Mouse (Mus musculus) hindbrain, embryonic 16.5 days (tissue): ENCODE data around the gene Fnip2. TPM values are rescaled to one million over a fixed set of nuclear protein-coding genes. Genes with fewer than 3 reads are reported as not detected.

Source experiments
- ATAC-seq: fragments of 200-750 bp; cut with Nextera tagmentation; 2 replicates; pipeline ENCODE4 v1.8.0; 2017; ENCODE audit warnings: moderate TSS enrichment, moderate library complexity
- H3K27ac ChIP-seq: fragments of 300-500 bp; sonication (generic); 2 replicates; pipeline ENCODE4 v1.5.1; 2014; ENCODE audit warnings: low read depth, mild to moderate bottlenecking, control low read depth, low read length, moderate library complexity
- H3K27me3 ChIP-seq: fragments of 300-500 bp; sonication (generic); replicated peaks from 2 replicates; pipeline ENCODE4 v1.6.1; 2014; ENCODE audit warnings: low read length; ENCODE audit not compliant: control insufficient read depth, insufficient read depth
- H3K36me3 ChIP-seq: fragments of 300-500 bp; sonication (generic); 2 replicates; pipeline ENCODE4 v1.6.1; 2014; ENCODE audit warnings: mild to moderate bottlenecking, low read length, moderate library complexity, mixed read lengths; ENCODE audit not compliant: control insufficient read depth, insufficient read depth
- H3K4me1 ChIP-seq: fragments of 300-500 bp; sonication (generic); 2 replicates; pipeline ENCODE4 v1.6.1; 2014; ENCODE audit warnings: low read depth, low read length; ENCODE audit not compliant: control insufficient read depth, insufficient read depth
- H3K4me2 ChIP-seq: fragments of 300-500 bp; sonication (generic); 2 replicates; pipeline ENCODE4 v1.6.1; 2014; ENCODE audit warnings: mild to moderate bottlenecking, low read length, control low read depth, moderate library complexity
- H3K4me3 ChIP-seq: fragments of 300-500 bp; sonication (generic); 2 replicates; pipeline ENCODE4 v1.5.1; 2014; ENCODE audit warnings: mild to moderate bottlenecking, low read length, control low read depth, moderate library complexity
- H3K9ac ChIP-seq: fragments of 300-500 bp; sonication (generic); 2 replicates; pipeline ENCODE4 v1.6.1; 2014; ENCODE audit warnings: low read depth, mild to moderate bottlenecking, control low read depth, low read length, moderate library complexity
- H3K9me3 ChIP-seq: fragments of 300-500 bp; sonication (generic); 2 replicates; pipeline ENCODE4 v1.6.1; 2014; ENCODE audit warnings: mild to moderate bottlenecking, low read length, moderate library complexity; ENCODE audit not compliant: control insufficient read depth
- WGBS: fragments of 180-500 bp; shearing (Covaris S2); extraction: QIAGEN DNeasy Blood & Tissue Kit; methylation state at CpG from one replicate; pipeline ENCODE4 v1.1.7; 2014; 5-methylcytosine and 5-hydroxymethylcytosine counted together
- polyA plus RNA-seq: library from polyadenylated mRNA; unstranded; fragments of >200 nt; fragmentation: Nextera tagmentation; extraction: Ambion mirVana; gene quantifications from 2 replicates; pipeline ENCODE4 v1.2.1, GENCODE M21; 2015

Gene Fnip2
- polyA plus RNA-seq, 1 experiment from 2014 or later: 4.5 TPM

DNA sequence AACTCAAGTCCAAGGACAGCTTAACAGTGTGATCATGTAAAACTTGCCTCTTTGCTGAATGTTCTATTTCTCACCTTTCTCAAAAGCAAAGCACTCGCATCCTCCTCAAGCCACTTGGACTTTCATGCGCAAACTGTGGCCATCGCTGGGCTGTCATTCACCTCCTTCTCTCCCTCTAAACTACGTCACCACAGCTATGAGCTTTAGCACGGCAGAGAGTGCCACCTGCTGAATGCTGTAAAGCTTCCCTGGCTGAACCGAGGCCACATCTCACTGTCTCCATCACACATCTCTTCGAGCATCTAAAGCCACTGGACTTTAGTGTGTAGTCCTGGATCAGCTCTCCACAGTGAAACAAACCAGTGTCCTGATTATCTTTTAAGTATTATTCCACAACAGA is 72.4 kb downstream of the Fnip2 start:
- 0 out of 2 replicates have a peak, but pooled peaks have one; percentile 61 for ATAC-seq
- Histone ChIP-seq H3K27me3 (no peaks in the 10 kb centered on the region), H3K4me2 (no peak overlapping the region), H3K9me3 (no peaks in the 10 kb centered on the region), H3K4me1 (no peaks in the 10 kb centered on the region), H3K9ac (no peak overlapping the region), H3K4me3 (no peak overlapping the region), H3K36me3 (peaks cover 19% of the 10 kb centered on the region), H3K27ac (no peak overlapping the region)
- 77% methylated on average over 7 of the region's 7 CpGs for WGBS

DNA sequence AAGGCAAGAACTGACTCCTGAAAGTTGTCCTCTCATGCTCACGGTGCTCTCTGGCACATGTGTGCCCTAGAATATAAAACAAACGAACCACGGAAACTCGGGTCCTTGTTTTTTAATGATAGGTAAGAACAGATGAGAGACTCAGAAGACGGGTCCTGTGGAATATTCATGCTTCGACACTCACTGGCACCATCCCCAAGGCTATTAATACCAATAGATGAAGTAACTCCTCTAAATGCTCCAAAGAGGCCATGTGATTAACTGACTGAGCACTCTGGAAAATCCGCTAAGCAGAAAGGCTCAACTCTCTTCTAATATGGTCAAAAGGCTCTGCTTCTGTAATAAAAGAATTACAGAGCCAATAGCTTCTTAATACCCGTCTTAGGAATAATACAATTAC is 73.6 kb downstream of the Fnip2 start:
- H3K4me1 ChIP-seq: no peaks in the 10 kb centered on the region
- WGBS: 79% methylated on average over 8 of the region's 8 CpGs
- H3K9me3 ChIP-seq: no peaks in the 10 kb centered on the region
- H3K27me3 ChIP-seq: no peaks in the 10 kb centered on the region
- peaks cover 12% of the 10 kb centered on the region for H3K36me3 ChIP-seq
- no peak overlapping the region for H3K4me2 ChIP-seq
- no peak for ATAC-seq
- no peak overlapping the region for H3K9ac ChIP-seq
- H3K4me3 ChIP-seq: no peak overlapping the region
- no peak overlapping the region for H3K27ac ChIP-seq

DNA sequence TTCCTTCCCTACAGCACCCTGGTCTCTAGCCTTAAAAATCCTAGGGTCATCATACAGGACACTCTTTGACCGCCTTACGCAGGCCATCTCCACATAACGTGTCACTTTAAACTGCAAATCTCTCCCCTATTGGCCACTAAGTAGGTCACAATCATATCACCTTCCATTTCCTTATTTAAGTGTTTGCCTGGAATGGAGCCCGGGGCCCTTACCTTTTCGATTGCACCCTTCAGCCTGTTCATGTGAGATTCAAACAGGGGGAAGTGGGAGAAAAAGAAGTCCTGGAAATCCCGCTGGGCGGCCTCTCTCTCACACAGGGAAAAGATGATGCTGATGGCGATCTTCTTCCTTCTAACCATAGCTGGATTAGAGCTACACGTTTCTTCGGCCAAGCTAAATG is 74.5 kb downstream of the Fnip2 start:
- Histone ChIP-seq H3K9me3 (no peaks in the 10 kb centered on the region), H3K27ac (no peak overlapping the region), H3K4me3 (no peak overlapping the region), H3K36me3 (peaks cover 14% of the 10 kb centered on the region), H3K9ac (no peak overlapping the region), H3K27me3 (no peaks in the 10 kb centered on the region), H3K4me1 (no peaks in the 10 kb centered on the region), H3K4me2 (no peak overlapping the region)
- 98% methylated on average over 10 of the region's 10 CpGs for WGBS
- ATAC-seq: no peak

DNA sequence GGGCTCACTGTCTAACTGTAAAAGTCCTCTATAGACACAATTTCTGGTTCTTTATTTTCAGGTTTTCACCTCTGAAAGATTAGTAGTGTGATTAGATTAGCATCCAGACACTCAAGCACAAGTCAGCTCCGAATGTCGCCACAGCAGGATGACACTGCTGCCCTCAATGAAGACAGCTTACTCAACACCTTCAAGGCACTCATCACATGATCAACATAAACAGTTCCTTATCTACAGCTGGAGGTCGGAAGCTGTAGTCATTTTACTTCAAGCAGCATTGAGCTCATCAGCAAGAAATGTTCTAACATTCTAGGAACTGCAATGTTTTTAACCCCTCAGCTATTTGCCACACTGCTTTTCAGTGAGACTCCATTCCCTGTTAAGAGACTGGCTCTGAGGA is 76.0 kb downstream of the Fnip2 start:
- Histone ChIP-seq H3K9me3 (no peaks in the 10 kb centered on the region), H3K9ac (no peak overlapping the region), H3K4me2 (no peak overlapping the region), H3K4me3 (no peak overlapping the region), H3K27ac (no peak overlapping the region), H3K27me3 (no peaks in the 10 kb centered on the region), H3K36me3 (peaks cover 18% of the 10 kb centered on the region), H3K4me1 (no peaks in the 10 kb centered on the region)
- 84% methylated on average over 3 of the region's 3 CpGs for WGBS
- ATAC-seq: no peak

DNA sequence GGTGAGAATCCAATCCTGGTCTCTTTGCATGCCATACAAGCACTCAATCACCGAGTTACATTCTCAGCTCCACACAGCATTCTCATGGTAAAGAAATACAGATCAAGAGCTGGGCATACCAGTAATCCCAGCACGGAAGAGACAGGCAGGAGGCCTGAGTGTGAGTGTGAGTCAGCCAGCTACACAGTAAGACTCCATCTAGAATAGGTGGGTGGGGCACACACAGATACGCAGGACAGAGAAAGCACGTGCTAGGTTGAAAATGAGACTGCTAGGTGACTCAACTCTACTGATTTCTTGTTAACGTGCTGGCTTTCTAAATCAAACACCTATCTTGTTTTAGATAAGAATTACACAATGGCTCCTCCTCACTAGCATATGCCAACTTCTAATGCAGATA is 77.5 kb downstream of the Fnip2 start:
- no peaks in the 10 kb centered on the region for H3K27me3 ChIP-seq
- H3K27ac ChIP-seq: no peak overlapping the region
- H3K4me3 ChIP-seq: no peak overlapping the region
- peaks cover 18% of the 10 kb centered on the region for H3K36me3 ChIP-seq
- WGBS: 96% methylated on average over 5 of the region's 5 CpGs
- no peak for ATAC-seq
- no peaks in the 10 kb centered on the region for H3K9me3 ChIP-seq
- no peaks in the 10 kb centered on the region for H3K4me1 ChIP-seq
- no peak overlapping the region for H3K9ac ChIP-seq
- H3K4me2 ChIP-seq: no peak overlapping the region

DNA sequence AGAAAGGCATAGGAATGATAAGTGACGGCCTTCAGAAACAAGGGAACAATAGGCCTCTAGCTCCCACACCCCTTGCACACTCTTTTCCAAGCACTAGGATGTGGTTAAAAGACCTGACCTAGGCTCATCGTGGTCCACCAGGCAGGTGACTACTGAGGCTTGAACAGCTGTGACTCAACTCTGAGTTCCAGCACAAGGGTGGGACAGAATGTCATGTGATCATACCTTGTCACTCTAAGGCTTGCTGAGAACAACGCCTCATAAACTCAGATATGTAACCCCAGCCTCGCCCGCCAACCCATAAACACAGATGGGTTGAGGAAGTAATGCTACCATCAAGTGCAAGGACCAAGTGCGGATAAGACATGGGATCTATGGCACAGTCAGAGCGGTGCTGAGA is 79.6 kb downstream of the Fnip2 start:
- H3K9ac ChIP-seq: no peak overlapping the region
- no peak overlapping the region for H3K4me2 ChIP-seq
- H3K27ac ChIP-seq: no peak overlapping the region
- peaks cover 22% of the 10 kb centered on the region for H3K36me3 ChIP-seq
- peaks cover 4% of the 10 kb centered on the region; the same call in 1 of the 2 replicates for H3K9me3 ChIP-seq
- no peaks in the 10 kb centered on the region for H3K27me3 ChIP-seq
- H3K4me1 ChIP-seq: no peaks in the 10 kb centered on the region
- no peak overlapping the region for H3K4me3 ChIP-seq
- ATAC-seq: no peak
- 93% methylated on average over 7 of the region's 7 CpGs for WGBS

DNA sequence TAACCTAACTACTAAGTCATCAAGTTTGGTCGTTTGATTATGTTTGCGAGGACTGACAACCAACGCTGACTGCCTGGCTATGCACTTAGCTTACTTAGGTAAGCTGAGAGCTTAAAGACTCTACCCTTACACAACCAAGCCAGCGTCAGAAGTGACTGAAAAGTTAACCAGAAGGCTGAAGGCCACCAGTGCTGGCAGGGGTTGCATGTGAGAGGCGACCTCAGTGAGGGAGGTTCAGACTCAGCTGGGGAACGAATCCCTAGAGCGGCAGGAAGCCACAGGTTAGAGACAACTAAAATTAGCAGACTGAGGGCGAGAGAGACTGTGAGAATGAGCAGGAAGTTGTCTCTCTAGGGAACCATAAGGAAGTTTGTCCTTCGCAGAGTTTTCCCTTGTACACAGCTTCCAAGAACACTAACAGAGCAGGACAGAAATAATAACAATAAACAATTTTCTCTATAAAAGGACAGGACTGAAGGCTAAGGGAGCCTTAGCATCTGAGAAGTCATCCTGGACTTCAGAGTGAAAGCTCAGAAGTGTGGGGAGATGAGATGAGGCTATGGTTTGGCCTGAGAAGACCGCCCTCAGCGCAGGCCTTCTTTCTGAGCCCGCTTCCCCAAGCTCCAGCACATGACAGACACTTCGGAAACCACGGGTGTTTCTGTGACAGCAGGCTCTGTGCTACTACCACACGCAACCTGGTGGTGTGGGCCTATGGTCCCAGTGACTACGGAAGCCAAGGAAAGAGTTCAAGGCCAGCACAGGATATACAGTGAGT is 83.1 kb downstream of the Fnip2 start:
- H3K9me3 ChIP-seq: peaks cover 4% of the 10 kb centered on the region; the same call in 1 of the 2 replicates
- no peak overlapping the region for H3K4me2 ChIP-seq
- WGBS: 88% methylated on average over 16 of the region's 16 CpGs
- H3K4me1 ChIP-seq: no peaks in the 10 kb centered on the region
- no peak overlapping the region for H3K27ac ChIP-seq
- no peak overlapping the region for H3K9ac ChIP-seq
- H3K27me3 ChIP-seq: no peaks in the 10 kb centered on the region
- no peak for ATAC-seq
- peaks cover 15% of the 10 kb centered on the region for H3K36me3 ChIP-seq
- H3K4me3 ChIP-seq: no peak overlapping the region

DNA sequence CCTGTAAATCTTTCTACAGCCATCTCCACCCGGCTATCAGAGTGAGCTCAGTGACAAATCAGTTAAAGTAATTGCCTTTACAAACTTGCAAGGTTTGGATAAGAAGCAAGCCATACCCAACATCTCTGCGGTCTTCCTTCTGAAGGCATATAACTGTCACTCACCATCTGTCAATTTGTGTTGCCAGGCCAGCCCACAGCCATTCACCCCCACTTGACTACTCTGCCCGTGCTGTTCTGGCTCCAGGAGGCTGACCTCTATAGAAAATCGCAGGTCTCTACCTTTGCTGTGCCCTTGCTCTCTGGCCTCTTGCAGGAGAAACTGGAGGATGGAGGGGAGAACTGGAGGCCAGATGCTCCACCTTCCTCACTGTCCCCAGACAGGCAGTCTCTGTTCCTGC is 88.7 kb downstream of the Fnip2 start:
- 77% methylated on average over 4 of the region's 4 CpGs for WGBS
- Histone ChIP-seq H3K4me3 (no peak overlapping the region), H3K4me1 (peaks cover 7% of the 10 kb centered on the region; the same call in 1 of the 2 replicates), H3K9ac (no peak overlapping the region), H3K27ac (no peak overlapping the region), H3K27me3 (no peaks in the 10 kb centered on the region), H3K4me2 (no peak overlapping the region), H3K9me3 (peaks cover 4% of the 10 kb centered on the region; the same call in 1 of the 2 replicates), H3K36me3 (0 out of 2 replicates have a peak, but pooled peaks cover 11% of the 10 kb centered on the region)
- peak; percentile 6; the same call in 1 of the 2 replicates for ATAC-seq

DNA sequence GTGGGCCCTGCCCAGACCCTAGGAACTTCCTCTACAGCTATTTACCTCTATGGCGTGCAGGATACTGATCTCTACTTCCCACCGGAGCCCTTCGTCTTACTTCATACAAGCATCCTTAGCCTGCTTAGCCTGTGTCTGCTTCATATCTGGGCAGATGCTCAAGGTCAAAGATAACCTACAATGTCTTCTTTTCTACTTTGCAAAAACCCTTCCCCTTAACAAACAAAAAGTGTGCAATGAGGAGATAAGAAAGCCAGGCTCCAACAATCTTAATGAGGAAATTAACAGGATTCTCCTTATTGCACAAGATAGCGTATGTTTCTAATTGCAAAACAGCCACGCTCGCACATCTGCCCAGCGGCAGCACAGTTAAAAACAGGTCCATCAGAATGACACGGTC is 89.2 kb downstream of the Fnip2 start:
- Histone ChIP-seq H3K9ac (no peak overlapping the region), H3K36me3 (0 out of 2 replicates have a peak, but pooled peaks cover 7% of the 10 kb centered on the region), H3K9me3 (peaks cover under 1% of the 10 kb centered on the region; the same call in 1 of the 2 replicates), H3K27me3 (no peaks in the 10 kb centered on the region), H3K4me2 (no peak overlapping the region), H3K27ac (no peak overlapping the region), H3K4me1 (peaks cover 7% of the 10 kb centered on the region; the same call in 1 of the 2 replicates), H3K4me3 (no peak overlapping the region)
- WGBS: 85% methylated on average over 8 of the region's 8 CpGs
- no peak for ATAC-seq
